Mouse (Mus musculus) liver, embryonic 11.5 days (tissue): ENCODE results near the gene Tox4. TPM values are rescaled to one million over a fixed set of nuclear protein-coding genes. Genes with fewer than 3 reads are reported as not detected.
"Not testable (repeated sequence)": the region's sequence is repeated elsewhere in the genome, so short reads cannot be mapped to it uniquely, and the experiment has no call there.

Experiments used
- ATAC-seq: fragments of 200-750 bp; cut with Nextera tagmentation; replicated peaks from 2 replicates; pipeline ENCODE4 v1.8.0; 2017; ENCODE audit warnings: moderate number of reproducible peaks, mild to moderate bottlenecking, moderate TSS enrichment, moderate library complexity; ENCODE audit not compliant: low FRiP score
- DNase-seq: peaks from one replicate; pipeline ENCODE4 v3.0.0-alpha.2; 2017; ENCODE audit warnings: low spot score
- H3K27ac ChIP-seq: fragments of 300-500 bp; sonication (generic); 2 replicates; pipeline ENCODE4 v1.5.1; 2014; ENCODE audit warnings: mild to moderate bottlenecking, low read depth, low read length, control low read depth
- H3K27me3 ChIP-seq: fragments of 300-500 bp; sonication (generic); replicated peaks from 2 replicates; pipeline ENCODE4 v1.6.1; 2014; ENCODE audit warnings: low read length, mixed read lengths; ENCODE audit not compliant: control insufficient read depth, insufficient read depth
- H3K36me3 ChIP-seq: fragments of 300-500 bp; sonication (generic); 2 replicates; pipeline ENCODE4 v1.6.1; 2014; ENCODE audit warnings: mild to moderate bottlenecking, low read length, moderate library complexity, mixed read lengths; ENCODE audit not compliant: control insufficient read depth, insufficient read depth
- H3K4me1 ChIP-seq: fragments of 300-500 bp; sonication (generic); replicated peaks from 2 replicates; pipeline ENCODE4 v1.6.1; 2014; ENCODE audit warnings: low read length, mixed read lengths; ENCODE audit not compliant: control insufficient read depth, insufficient read depth
- H3K4me2 ChIP-seq: fragments of 300-500 bp; sonication (generic); 2 replicates; pipeline ENCODE4 v1.6.1; 2014; ENCODE audit warnings: mild to moderate bottlenecking, control low read depth, moderate library complexity
- H3K4me3 ChIP-seq: fragments of 300-500 bp; sonication (generic); 2 replicates; pipeline ENCODE4 v1.5.1; 2014; ENCODE audit warnings: low read depth, low read length, control low read depth
- H3K9ac ChIP-seq: fragments of 300-500 bp; sonication (generic); 2 replicates; pipeline ENCODE4 v1.6.1; 2014; ENCODE audit warnings: low read depth, low read length, control low read depth
- H3K9me3 ChIP-seq: fragments of 300-500 bp; sonication (generic); 2 replicates; pipeline ENCODE4 v1.6.1; 2016; ENCODE audit warnings: low read length, inconsistent platforms, mixed read lengths; ENCODE audit not compliant: control insufficient read depth
- WGBS: fragments of 180-500 bp; shearing (Covaris S2); extraction: QIAGEN DNeasy Blood & Tissue Kit; methylation state at CpG from one replicate; pipeline ENCODE4 v1.1.7; 2014; 5-methylcytosine and 5-hydroxymethylcytosine counted together
- polyA plus RNA-seq: library from polyadenylated mRNA; unstranded; fragments of >200 nt; fragmentation: Nextera tagmentation; extraction: Ambion mirVana; gene quantifications from 2 replicates; pipeline ENCODE4 v1.2.1, GENCODE M21; 2014

The Tox4 gene
- polyA plus RNA-seq, 1 experiment from 2014 or later, result 35.7 TPM

DNA sequence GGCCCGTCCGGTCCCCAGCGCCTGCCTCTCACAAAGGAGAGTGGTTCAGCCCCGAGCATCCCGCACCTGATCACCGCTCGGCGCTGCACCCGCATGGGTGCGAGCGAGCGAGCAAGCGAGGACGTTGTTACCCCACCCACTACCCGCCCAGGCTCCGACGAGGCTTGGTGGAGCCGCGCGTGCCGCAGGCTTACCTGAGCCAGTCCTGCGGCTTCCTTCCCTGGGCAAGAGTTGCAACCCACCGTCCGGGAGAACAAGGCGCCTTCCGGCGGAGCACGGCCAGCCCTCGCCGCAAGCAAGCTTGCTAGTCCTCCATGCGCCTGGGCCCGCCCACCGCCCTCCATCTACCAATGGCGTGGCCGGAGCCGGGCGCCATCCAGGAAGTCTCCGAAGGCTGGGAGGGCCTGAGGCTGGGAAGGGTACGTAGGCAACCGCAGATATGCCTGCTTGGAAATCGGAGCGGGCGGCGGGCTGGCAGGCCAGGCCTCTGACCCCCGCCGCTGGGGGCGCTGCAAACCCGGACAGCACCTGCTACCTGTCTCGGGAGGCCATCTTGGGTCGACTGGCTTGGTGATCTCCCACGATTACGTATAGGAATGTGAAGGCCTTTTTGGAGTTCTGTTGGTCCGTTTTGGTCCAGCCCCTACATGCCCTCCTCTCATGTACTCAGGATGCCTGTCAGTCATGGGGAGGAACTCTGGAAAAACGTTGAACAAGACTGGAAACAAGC is 21.3 kb upstream of the Tox4 start, which contains the start of gene Chd8:
Chd8 (minus strand) TSS at position 297 of the 730 bp plus-strand sequence.
- H3K27ac ChIP-seq, result peak within 1 kb of the TSS; percentile 92
- no peaks in the 10 kb centered on the region for H3K9me3 ChIP-seq
- peak within 1 kb of the TSS; percentile 81 for H3K9ac ChIP-seq
- ATAC-seq, result peak; percentile 100
- H3K4me2 ChIP-seq, result peak within 1 kb of the TSS; percentile 96
- peak; percentile 96 for DNase-seq
- peak within 1 kb of the TSS; percentile 88 for H3K4me3 ChIP-seq
- H3K27me3 ChIP-seq, result no peaks in the 10 kb centered on the region
- peaks cover 16% of the 10 kb centered on the region for H3K4me1 ChIP-seq
- WGBS, result under 1% methylated on average over 54 of the region's 54 CpGs
- no peaks in the 10 kb centered on the region for H3K36me3 ChIP-seq

DNA sequence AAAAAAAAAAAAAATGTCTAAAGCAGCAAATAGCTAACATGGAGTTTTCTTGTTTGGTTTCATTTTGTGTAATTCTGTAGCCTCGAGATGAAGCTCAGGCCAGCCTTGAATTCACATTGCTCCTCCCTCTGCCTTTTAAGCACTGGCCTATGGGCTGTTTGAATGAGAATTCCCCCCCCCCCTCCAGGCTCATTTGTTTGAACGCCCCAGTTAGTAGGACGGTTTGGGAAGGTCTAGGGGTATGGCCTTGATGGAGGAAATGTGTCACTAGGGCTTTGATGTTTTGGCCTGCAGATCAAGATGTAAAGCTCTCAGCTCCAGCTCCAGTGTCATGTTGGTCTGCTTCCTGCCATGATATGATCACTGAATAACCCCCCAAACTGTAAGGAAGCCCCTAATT is 6.2 kb upstream of the Tox4 start:
- WGBS, result 70% methylated on average over 3 of the region's 3 CpGs
- no peaks in the 10 kb centered on the region for H3K4me1 ChIP-seq
- H3K4me2 ChIP-seq, result no peak overlapping the region
- H3K27ac ChIP-seq, result no peak overlapping the region
- H3K4me3 ChIP-seq, result no peak overlapping the region
- H3K36me3 ChIP-seq, result no peaks in the 10 kb centered on the region
- no peak overlapping the region for H3K9ac ChIP-seq
- DNase-seq (no peak), ATAC-seq (no peak)
- no peaks in the 10 kb centered on the region for H3K9me3 ChIP-seq
- H3K27me3 ChIP-seq, result no peaks in the 10 kb centered on the region

DNA sequence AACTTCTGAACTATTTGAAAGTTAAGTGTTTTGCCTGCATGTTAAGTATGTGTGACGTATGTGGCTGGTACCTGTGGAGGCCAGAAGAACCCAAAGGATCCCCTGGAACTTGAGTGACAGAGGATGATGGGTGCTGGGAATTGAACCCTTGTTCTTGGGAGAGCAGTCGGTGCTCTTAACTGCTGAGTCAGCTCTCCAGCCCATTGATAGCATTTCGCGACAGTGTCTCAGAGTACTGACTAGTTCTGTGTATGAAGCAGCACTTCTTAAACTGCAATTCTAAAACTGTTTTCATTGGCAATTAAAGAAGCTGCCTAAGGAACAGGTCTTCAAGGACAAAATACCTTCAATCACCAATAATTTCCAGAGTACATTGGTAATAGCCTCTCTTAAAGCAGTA is 1.7 kb upstream of the Tox4 start:
- no peaks in the 10 kb centered on the region for H3K36me3 ChIP-seq
- H3K4me3 ChIP-seq, result no peak overlapping the region
- no peak overlapping the region for H3K4me2 ChIP-seq
- no peak overlapping the region for H3K9ac ChIP-seq
- no peak overlapping the region for H3K27ac ChIP-seq
- ATAC-seq (no peak), DNase-seq (no peak)
- peaks cover 7% of the 10 kb centered on the region; the same call in 1 of the 2 replicates for H3K4me1 ChIP-seq
- H3K27me3 ChIP-seq, result no peaks in the 10 kb centered on the region
- 80% methylated on average over 4 of the region's 4 CpGs for WGBS
- H3K9me3 ChIP-seq, result no peaks in the 10 kb centered on the region

DNA sequence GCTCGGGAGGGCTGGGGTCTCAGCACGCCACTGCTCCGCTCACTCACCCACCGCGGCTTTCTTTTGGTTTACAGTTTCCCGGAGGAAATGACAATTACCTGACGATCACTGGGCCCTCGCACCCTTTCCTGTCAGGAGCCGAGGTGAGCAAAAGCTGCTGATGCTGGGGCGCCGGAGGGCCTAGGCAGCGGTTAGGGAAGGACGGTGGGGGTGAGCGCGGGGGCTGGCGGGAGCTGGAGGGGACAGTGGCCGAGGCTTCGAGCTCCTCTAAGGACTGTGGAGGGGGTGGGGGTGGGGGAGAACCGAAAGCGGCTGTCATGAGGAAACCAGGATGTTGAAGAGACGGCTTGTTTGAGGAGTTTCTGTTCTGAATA is 788 bp downstream of the Tox4 start:
- DNase-seq (no peak), ATAC-seq (peak; percentile 22)
- Histone ChIP-seq H3K9ac (peak overlapping the region; percentile 94), H3K36me3 (no peaks in the 10 kb centered on the region), H3K4me2 (peak overlapping the region; percentile 73), H3K4me1 (peaks cover 14% of the 10 kb centered on the region), H3K4me3 (peak overlapping the region; percentile 86), H3K27ac (peak overlapping the region; percentile 78; the same call in 1 of the 2 replicates), H3K9me3 (no peaks in the 10 kb centered on the region), H3K27me3 (no peaks in the 10 kb centered on the region)
- 2% methylated on average over 21 of the region's 21 CpGs for WGBS

DNA sequence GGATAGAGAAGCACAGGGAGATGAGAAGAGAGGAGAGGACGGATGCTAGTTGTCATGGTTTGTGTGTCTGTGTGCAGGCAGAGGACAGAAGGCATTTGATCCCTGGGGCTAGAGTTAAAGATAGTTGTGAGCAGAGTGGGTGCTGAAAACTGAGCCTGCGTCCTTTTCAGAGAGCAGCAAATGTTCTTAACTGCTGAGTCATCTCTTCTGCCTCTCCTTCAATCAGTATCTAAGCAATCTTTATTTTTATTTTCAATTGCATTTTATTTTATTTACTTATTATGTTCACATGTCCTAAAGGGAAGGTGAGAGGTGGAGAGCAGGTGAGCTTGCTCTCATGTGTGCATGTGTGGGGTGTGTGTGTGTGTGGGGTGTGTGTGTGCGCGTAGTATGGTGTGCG is 4.7 kb downstream of the Tox4 start:
- no peak for ATAC-seq
- Histone ChIP-seq H3K9me3 (no peaks in the 10 kb centered on the region), H3K27me3 (no peaks in the 10 kb centered on the region), H3K4me2 (no peak overlapping the region), H3K4me3 (no peak overlapping the region), H3K9ac (no peak overlapping the region), H3K27ac (no peak overlapping the region), H3K36me3 (peaks cover 13% of the 10 kb centered on the region; the same call in 1 of the 2 replicates), H3K4me1 (peaks cover 14% of the 10 kb centered on the region)
- DNase-seq, result no peak
- 92% methylated on average over 5 of the region's 5 CpGs for WGBS

DNA sequence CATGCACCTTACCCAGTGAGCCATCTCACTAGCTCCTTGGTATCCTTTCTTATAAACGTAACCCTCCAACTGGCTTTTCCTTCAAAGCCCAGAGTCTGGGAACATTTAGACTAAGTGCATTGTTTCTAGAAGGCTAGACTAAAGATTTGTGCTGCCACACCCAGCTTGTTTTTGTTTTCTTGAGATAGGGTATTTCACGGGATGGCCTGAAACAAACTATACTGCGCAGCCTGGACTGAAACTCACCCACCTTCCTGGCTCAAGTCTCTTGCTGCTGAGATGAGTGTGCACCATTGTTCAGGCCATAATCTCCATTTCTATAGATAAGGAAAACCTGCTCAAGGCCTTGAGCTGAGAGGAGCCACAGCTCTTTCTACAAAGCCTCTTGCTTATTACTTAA is 5.2 kb downstream of the Tox4 start:
- peaks cover 13% of the 10 kb centered on the region; the same call in 1 of the 2 replicates for H3K36me3 ChIP-seq
- DNase-seq (no peak), ATAC-seq (no peak)
- H3K4me2 ChIP-seq, result no peak overlapping the region
- H3K9ac ChIP-seq, result no peak overlapping the region
- 77% methylated on average over 3 of the region's 3 CpGs for WGBS
- H3K27me3 ChIP-seq, result no peaks in the 10 kb centered on the region
- H3K9me3 ChIP-seq, result no peaks in the 10 kb centered on the region
- H3K4me1 ChIP-seq, result peaks cover 14% of the 10 kb centered on the region
- no peak overlapping the region for H3K27ac ChIP-seq
- H3K4me3 ChIP-seq, result no peak overlapping the region

DNA sequence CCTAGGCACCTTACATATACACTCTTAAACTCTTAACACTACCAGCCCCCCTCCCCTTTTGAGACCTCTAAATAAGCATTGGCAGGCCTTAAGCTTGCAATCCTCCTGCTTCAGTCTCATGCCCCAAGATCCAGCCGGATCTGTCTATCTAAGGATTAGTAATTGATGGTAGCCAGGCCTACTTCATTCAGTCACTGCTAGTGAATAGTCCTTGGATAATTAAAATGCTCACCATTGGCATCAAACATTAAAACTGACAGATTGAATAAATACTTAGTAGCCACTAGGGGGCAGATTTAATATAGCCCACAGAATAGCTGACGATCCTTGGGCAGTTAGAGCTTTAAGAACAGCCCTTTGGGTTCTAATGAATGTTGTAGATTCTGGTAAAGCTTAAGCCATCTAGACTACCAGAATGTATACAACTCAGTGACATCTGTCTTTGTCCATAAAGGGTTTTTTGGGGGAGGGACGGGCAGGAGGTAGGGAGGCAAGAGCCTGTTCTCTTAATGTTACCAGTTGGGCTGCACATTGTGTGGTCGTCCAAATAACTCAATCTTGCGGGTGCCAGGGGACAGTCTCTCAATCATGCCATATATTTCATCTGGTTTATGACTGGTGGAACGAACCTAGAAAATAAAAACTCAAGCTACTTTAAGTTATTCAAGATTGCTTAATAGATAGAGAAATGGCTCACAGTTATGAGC is 16.8 kb downstream of the Tox4 start:
- no peaks in the 10 kb centered on the region for H3K4me1 ChIP-seq
- DNase-seq (no peak), ATAC-seq (peak; percentile 38)
- H3K9ac ChIP-seq, result no peak overlapping the region
- 76% methylated on average over 6 of the region's 6 CpGs for WGBS
- H3K4me3 ChIP-seq, result no peak overlapping the region
- H3K27me3 ChIP-seq, result no peaks in the 10 kb centered on the region
- peaks cover 58% of the 10 kb centered on the region for H3K36me3 ChIP-seq
- no peak overlapping the region for H3K27ac ChIP-seq
- no peak overlapping the region for H3K4me2 ChIP-seq
- H3K9me3 ChIP-seq, result no peaks in the 10 kb centered on the region

DNA sequence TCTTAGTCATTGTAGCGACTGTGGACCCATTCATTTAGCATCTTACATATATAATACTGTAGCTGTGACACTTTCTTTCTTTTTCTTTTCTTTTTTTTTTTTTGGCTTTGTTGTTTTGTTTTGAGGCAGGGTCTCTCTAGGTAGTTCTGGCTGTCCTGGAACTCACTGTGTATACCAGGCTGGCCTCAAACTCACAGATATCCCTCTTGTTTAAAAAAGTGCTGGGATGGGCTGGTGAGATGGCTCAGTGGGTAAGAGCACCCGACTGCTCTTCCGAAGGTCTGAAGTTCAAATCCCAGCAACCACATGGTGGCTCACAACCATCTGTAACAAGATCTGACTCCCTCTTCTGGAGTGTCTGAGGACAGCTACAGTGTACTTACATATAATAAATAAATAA is 24.6 kb downstream of the Tox4 start:
- 87% methylated on average over 3 of the region's 3 CpGs for WGBS
- not testable (repeated sequence) for H3K9me3 ChIP-seq, DNase-seq, H3K27me3 ChIP-seq, H3K9ac ChIP-seq, H3K4me1 ChIP-seq, ATAC-seq, H3K27ac ChIP-seq
- Histone ChIP-seq H3K4me2 (peak overlapping the region; percentile 71), H3K4me3 (peak overlapping the region; percentile 81; the same call in 1 of the 2 replicates), H3K36me3 (peaks cover 14% of the 10 kb centered on the region)
